Mouse (Mus musculus): Measurements from ENCODE around the gene Rps6kb2. TPM values are rescaled to one million over a fixed set of nuclear protein-coding genes. Genes with fewer than 3 reads are reported as not detected.

Gene Rps6kb2
- polyA plus RNA-seq, 1 experiment from 2014 or later: 42.4 TPM

DNA sequence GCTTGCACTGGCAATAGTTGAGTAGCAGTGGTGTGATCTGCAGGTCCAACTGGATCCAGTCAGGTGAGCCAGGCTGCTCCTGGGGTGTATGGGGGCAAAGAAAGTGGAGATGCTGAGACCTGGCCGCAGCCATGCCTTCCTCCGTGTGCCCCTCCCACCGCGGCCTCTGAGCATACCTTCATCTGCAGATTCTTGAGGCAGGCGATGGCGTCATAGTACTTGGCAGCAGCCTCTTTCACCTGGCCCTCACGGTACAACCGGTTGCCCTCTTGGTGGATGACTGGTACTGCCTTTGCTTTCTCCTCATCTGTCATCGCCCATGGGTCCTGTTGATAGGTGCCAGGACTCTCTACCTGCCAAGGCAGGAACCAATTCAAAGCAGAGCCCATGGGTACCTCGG is 48.0 kb downstream of the Rps6kb2 start:
- Histone ChIP-seq H3K27me3 (ENCODE audit: insufficient read depth, low read length) (no peaks in the 10 kb centered on the region), H3K36me3 (ENCODE audit: insufficient read depth, low read length) (peaks cover 20% of the 10 kb centered on the region), H3K27ac (no peak overlapping the region), H3K4me2 (ENCODE audit: low read length) (no peak overlapping the region), H3K9me3 (replicated peaks; ENCODE audit: low read length) (no peaks in the 10 kb centered on the region), H3K4me1 (replicated peaks; ENCODE audit: insufficient read depth, low read length) (peaks cover 9% of the 10 kb centered on the region; the same call in 1 of the 2 replicates), H3K9ac (ENCODE audit: low read depth, low read length) (no peak overlapping the region), H3K4me3 (replicated peaks; ENCODE audit: low read depth, low read length) (no peak overlapping the region)
- no peak for TF ChIP-seq CTCF (IDR thresholded peaks at IDR 0.05; ENCODE audit: low read depth)
- no peak for DNase-seq (ENCODE audit: low spot score)
- no peak for ATAC-seq (replicated peaks; ENCODE audit: low FRiP score, low read depth)
- 96% methylated on average over 10 of the region's 10 CpGs for WGBS

GRCm38 (mm10) chr19:4114551-4114950 is 48.6 kb downstream of the Rps6kb2 start:
- no peak overlapping the region for H3K9ac ChIP-seq (ENCODE audit: low read depth, low read length)

DNA sequence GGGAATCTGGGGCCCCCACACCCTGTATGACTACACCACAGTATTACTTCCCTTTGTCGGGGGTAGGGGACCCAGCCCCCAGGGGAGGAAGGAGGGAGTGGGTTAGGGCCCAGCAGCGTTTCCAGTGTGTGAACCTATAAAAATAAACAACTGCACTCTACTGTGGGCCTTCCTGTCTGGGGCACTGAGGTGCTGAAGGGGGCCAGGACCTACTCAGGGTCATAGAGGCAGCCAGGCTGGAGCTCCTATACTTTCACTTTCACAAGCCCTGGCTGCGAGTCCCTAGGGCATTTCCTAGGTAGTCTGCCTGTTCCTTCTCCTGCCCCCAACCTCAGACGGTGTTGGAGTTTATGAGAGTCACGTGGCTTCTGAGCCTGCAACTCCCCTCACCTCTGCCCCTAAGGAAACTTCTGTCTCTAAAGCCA is 49.3 kb downstream of the Rps6kb2 start:
- Histone ChIP-seq H3K36me3 (ENCODE audit: insufficient read depth, low read length) (peaks cover 20% of the 10 kb centered on the region), H3K4me3 (replicated peaks; ENCODE audit: low read depth, low read length) (no peak overlapping the region), H3K9me3 (replicated peaks; ENCODE audit: low read length) (no peaks in the 10 kb centered on the region), H3K4me2 (ENCODE audit: low read length) (0 out of 2 replicates have a peak overlapping the region, but pooled peaks have one; percentile 0), H3K9ac (ENCODE audit: low read depth, low read length) (0 out of 2 replicates have a peak overlapping the region, but pooled peaks have one; percentile 3), H3K27ac (peak overlapping the region; percentile 86), H3K27me3 (ENCODE audit: insufficient read depth, low read length) (no peaks in the 10 kb centered on the region), H3K4me1 (replicated peaks; ENCODE audit: insufficient read depth, low read length) (peaks cover 9% of the 10 kb centered on the region; the same call in 1 of the 2 replicates)
- WGBS: 6% methylated on average over 5 of the region's 5 CpGs
- DNase-seq (ENCODE audit: low spot score) (peak; percentile 57), ATAC-seq (replicated peaks; ENCODE audit: low FRiP score, low read depth) (peak; percentile 50)
- no peak for TF ChIP-seq CTCF (IDR thresholded peaks at IDR 0.05; ENCODE audit: low read depth)

More at GRCm38 (mm10) chr19:4114551-4114950, 48.6 kb downstream of the Rps6kb2 start:
- ATAC-seq (replicated peaks; ENCODE audit: low FRiP score, low read depth) (no peak), DNase-seq (ENCODE audit: low spot score) (no peak)
- no peaks in the 10 kb centered on the region for H3K27me3 ChIP-seq (ENCODE audit: insufficient read depth, low read length)
- no peak overlapping the region for H3K4me3 ChIP-seq (replicated peaks; ENCODE audit: low read depth, low read length)
- TF ChIP-seq CTCF (IDR thresholded peaks at IDR 0.05; ENCODE audit: low read depth): no peak
- H3K9me3 ChIP-seq (replicated peaks; ENCODE audit: low read length): no peaks in the 10 kb centered on the region
- peak overlapping the region; percentile 86 for H3K27ac ChIP-seq
- WGBS: 85% methylated on average over 10 of the region's 10 CpGs
- H3K36me3 ChIP-seq (ENCODE audit: insufficient read depth, low read length): peaks cover 20% of the 10 kb centered on the region
- peaks cover 9% of the 10 kb centered on the region; the same call in 1 of the 2 replicates for H3K4me1 ChIP-seq (replicated peaks; ENCODE audit: insufficient read depth, low read length)
- no peak overlapping the region for H3K4me2 ChIP-seq (ENCODE audit: low read length)

GRCm38 (mm10) chr19:4113186-4113805 is 49.9 kb downstream of the Rps6kb2 start:
- Histone ChIP-seq H3K9me3 (replicated peaks; ENCODE audit: low read length) (no peaks in the 10 kb centered on the region), H3K27me3 (ENCODE audit: insufficient read depth, low read length) (no peaks in the 10 kb centered on the region), H3K36me3 (ENCODE audit: insufficient read depth, low read length) (peaks cover 20% of the 10 kb centered on the region), H3K4me2 (ENCODE audit: low read length) (0 out of 2 replicates have a peak overlapping the region, but pooled peaks have one; percentile 0), H3K4me1 (replicated peaks; ENCODE audit: insufficient read depth, low read length) (peaks cover 9% of the 10 kb centered on the region; the same call in 1 of the 2 replicates), H3K4me3 (replicated peaks; ENCODE audit: low read depth, low read length) (no peak overlapping the region), H3K9ac (ENCODE audit: low read depth, low read length) (0 out of 2 replicates have a peak overlapping the region, but pooled peaks have one; percentile 3), H3K27ac (peak overlapping the region; percentile 86)
- peak; percentile 41; the same call in 1 of the 2 replicates for ATAC-seq (replicated peaks; ENCODE audit: low FRiP score, low read depth)
- no peak for TF ChIP-seq CTCF (IDR thresholded peaks at IDR 0.05; ENCODE audit: low read depth)
- DNase-seq (ENCODE audit: low spot score): peak; percentile 38
- WGBS: 26% methylated on average over 13 of the region's 13 CpGs

DNA sequence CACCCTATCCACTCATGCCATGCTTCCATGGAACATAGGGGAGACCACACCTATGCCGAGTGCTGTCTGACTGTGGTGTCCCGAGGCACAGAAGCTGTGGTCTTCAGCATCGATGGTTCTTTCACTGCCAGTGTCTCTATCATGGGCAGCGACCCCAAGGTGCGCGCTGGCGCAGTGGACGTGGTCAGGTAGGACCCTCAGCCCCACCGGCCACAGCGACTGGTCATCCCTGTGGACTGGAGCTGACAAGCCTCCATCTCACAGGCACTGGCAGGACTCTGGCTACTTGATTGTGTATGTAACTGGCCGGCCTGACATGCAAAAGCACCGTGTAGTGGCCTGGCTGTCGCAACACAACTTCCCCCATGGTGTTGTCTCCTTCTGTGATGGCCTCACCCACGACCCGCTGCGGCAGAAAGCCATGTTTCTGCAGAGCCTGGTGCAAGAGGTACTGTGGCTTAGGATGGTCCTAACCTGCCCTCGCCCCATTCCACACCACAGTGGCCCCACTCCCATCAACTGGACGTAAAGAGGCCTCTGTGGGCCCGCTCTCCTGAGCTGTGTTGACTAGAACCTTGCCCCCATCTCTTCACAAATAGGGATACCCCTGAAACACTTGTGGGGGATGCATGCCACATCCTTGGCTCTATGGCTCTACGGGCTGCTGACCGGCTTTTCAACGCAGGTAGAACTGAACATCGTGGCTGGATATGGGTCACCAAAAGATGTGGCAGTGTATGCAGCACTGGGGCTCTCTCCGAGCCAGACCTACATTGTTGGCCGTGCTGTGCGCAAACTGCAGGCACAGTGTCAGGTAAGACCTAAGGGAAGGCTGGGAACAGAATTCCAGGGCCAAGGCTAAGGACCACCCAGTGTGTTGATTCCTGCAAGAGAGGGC is 50.8 kb downstream of the Rps6kb2 start:
- no peak for DNase-seq (ENCODE audit: low spot score)
- 95% methylated on average over 26 of the region's 26 CpGs for WGBS
- Histone ChIP-seq H3K4me3 (replicated peaks; ENCODE audit: low read depth, low read length) (no peak overlapping the region), H3K9me3 (replicated peaks; ENCODE audit: low read length) (no peaks in the 10 kb centered on the region), H3K9ac (ENCODE audit: low read depth, low read length) (no peak overlapping the region), H3K36me3 (ENCODE audit: insufficient read depth, low read length) (peaks cover 20% of the 10 kb centered on the region), H3K27me3 (ENCODE audit: insufficient read depth, low read length) (no peaks in the 10 kb centered on the region), H3K4me1 (replicated peaks; ENCODE audit: insufficient read depth, low read length) (peaks cover 9% of the 10 kb centered on the region; the same call in 1 of the 2 replicates), H3K27ac (no peak overlapping the region), H3K4me2 (ENCODE audit: low read length) (no peak overlapping the region)
- no peak for TF ChIP-seq CTCF (IDR thresholded peaks at IDR 0.05; ENCODE audit: low read depth)
- no peak for ATAC-seq (replicated peaks; ENCODE audit: low FRiP score, low read depth)

DNA sequence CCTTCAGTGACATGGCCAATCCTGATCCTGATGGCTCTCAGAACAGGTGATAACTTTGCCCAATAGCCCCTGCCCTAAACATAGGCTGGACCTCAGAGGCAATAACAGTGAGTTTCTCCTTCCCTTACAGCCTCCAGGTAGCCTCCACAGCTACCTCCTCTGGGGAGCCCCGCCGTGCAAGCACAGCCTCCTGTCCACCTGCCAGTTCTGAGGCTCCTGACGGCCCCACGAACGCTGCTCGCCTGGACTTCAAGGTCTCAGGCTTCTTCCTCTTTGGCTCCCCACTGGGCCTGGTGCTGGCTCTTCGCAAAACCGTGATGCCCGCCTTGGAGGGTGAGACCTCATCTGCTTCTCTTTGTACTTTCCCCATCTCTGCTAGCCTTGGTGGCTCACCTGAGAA is 54.6 kb downstream of the Rps6kb2 start:
- Histone ChIP-seq H3K27ac (no peak overlapping the region), H3K9me3 (replicated peaks; ENCODE audit: low read length) (no peaks in the 10 kb centered on the region), H3K4me2 (ENCODE audit: low read length) (no peak overlapping the region), H3K9ac (ENCODE audit: low read depth, low read length) (no peak overlapping the region), H3K36me3 (ENCODE audit: insufficient read depth, low read length) (peaks cover 6% of the 10 kb centered on the region; the same call in 1 of the 2 replicates), H3K4me3 (replicated peaks; ENCODE audit: low read depth, low read length) (no peak overlapping the region), H3K27me3 (ENCODE audit: insufficient read depth, low read length) (no peaks in the 10 kb centered on the region), H3K4me1 (replicated peaks; ENCODE audit: insufficient read depth, low read length) (peaks cover 4% of the 10 kb centered on the region; the same call in 1 of the 2 replicates)
- ATAC-seq (replicated peaks; ENCODE audit: low FRiP score, low read depth): no peak
- no peak for TF ChIP-seq CTCF (IDR thresholded peaks at IDR 0.05; ENCODE audit: low read depth)
- DNase-seq (ENCODE audit: low spot score): no peak
- 91% methylated on average over 9 of the region's 9 CpGs for WGBS

All from kidney, postnatal 0 days (tissue).